Mouse (Mus musculus): ENCODE measurements around the gene Sf3a2. TPM values are rescaled to one million over a fixed set of nuclear protein-coding genes. Genes with fewer than 3 reads are reported as not detected.

The Sf3a2 gene
- polyA plus RNA-seq, 1 experiment from 2014 or later: 63.5 TPM

DNA sequence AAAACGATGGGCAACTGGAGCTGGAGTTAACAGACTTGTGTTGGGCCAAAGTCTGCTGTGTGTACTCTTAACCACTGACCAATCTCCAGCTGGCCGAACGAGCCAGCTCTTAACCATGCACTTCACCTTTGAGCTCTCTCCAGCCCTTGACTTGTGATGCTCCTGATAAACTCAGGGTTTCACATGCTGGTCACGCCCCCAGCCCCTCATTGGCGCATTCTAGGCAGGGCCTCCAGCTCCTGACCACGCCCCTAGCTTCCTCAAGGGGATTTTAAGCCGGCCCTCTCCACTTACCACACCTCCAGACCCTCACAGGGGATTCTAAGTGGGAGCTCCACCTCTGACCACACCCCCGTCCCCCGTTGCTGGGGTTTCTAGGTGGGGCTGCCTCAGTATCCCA lies 33.1 kb downstream of the Sf3a2 start:
- H3K27me3 ChIP-seq: peaks cover 28% of the 10 kb centered on the region
- no peak for ATAC-seq
- WGBS: 3% methylated on average over 9 of the region's 9 CpGs
- H3K4me2 ChIP-seq: no peak overlapping the region
- peaks cover 35% of the 10 kb centered on the region for H3K36me3 ChIP-seq (ENCODE audit: poor library complexity, severe bottlenecking)
- H3K27ac ChIP-seq: no peak overlapping the region
- H3K9me3 ChIP-seq (replicated peaks): no peaks in the 10 kb centered on the region
- H3K9ac ChIP-seq: no peak overlapping the region
- peaks cover 45% of the 10 kb centered on the region for H3K4me1 ChIP-seq
- H3K4me3 ChIP-seq: peak overlapping the region; percentile 10; the same call in 1 of the 2 replicates

DNA sequence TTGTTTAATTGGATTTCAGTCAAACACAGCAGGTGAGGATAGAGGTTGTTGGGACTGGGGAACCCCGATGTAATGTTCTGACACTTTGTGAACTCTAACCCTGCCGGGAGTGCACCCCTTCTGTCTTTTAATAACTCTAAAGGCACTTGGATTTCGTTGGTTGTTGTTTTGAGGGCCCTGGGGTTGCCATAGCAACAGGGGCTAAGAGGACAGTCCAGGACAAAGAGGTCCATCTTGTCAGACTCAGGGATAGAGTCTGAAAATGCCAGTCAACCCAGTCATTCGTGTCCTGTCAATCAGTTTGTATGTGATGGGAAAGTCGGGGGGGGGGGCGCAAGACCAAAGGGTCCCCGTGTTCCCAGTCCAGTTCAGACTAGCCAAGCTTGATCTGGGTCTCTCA lies 34.8 kb downstream of the Sf3a2 start:
- no peak overlapping the region for H3K27ac ChIP-seq
- no peak overlapping the region for H3K4me3 ChIP-seq
- no peaks in the 10 kb centered on the region for H3K9me3 ChIP-seq (replicated peaks)
- no peak for ATAC-seq
- H3K4me2 ChIP-seq: no peak overlapping the region
- peaks cover 29% of the 10 kb centered on the region for H3K27me3 ChIP-seq
- WGBS: 51% methylated on average over 7 of the region's 7 CpGs
- no peak overlapping the region for H3K9ac ChIP-seq
- H3K36me3 ChIP-seq (ENCODE audit: poor library complexity, severe bottlenecking): peaks cover 35% of the 10 kb centered on the region
- peaks cover 40% of the 10 kb centered on the region for H3K4me1 ChIP-seq

DNA sequence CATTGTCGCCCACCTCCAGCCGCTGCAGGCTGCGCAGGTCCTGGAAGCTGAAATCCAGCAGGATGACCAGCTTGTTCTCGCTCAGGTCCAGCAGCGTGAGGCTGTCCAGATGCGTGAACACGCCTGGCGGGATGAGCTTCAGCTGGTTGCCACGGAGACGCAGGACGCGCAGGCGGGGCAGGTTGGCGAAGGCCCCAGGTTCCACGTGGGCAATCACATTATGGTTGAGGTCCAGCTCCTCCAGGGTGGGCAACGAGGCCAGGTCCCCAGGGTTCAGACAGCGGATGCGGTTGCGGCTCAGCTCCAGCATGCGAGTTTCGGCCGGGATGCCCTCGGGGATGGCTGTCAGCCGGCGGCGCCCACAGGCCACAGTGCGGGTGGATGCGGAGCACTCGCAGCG lies 37.6 kb downstream of the Sf3a2 start:
- H3K27me3 ChIP-seq: peaks cover 29% of the 10 kb centered on the region
- no peak overlapping the region for H3K4me3 ChIP-seq
- H3K9me3 ChIP-seq (replicated peaks): no peaks in the 10 kb centered on the region
- H3K4me2 ChIP-seq: no peak overlapping the region
- peaks cover 10% of the 10 kb centered on the region for H3K36me3 ChIP-seq (ENCODE audit: poor library complexity, severe bottlenecking)
- no peak for ATAC-seq
- WGBS: 61% methylated on average over 30 of the region's 30 CpGs
- peaks cover 15% of the 10 kb centered on the region for H3K4me1 ChIP-seq
- H3K9ac ChIP-seq: no peak overlapping the region; the same call in 1 of the 2 replicates
- no peak overlapping the region for H3K27ac ChIP-seq

DNA sequence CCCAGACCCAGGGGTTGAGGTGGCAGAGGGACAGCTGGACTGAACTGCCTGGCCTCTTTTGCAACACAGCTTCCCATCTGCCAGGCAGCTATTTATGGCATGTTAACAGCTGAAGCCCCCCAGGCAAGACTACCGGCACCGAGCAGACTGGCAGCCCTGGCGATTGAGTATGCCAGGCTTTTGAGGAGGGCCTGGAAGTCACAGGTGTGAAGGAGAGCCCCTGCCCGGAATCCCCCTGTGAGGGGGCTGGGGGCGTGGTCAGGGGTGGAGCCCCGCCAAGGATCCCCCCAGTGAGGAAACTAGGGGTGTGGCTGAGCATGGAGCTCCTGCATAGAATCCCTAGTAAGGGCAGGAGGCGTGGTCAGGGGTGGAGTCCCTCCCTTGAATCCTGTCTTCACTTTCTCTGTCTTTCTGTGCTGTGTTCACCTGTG lies 39.0 kb downstream of the Sf3a2 start:
- Histone ChIP-seq H3K9me3 (replicated peaks) (no peaks in the 10 kb centered on the region), H3K4me2 (no peak overlapping the region), H3K4me1 (0 out of 2 replicates have a peak, but pooled peaks cover 7% of the 10 kb centered on the region), H3K27ac (no peak overlapping the region), H3K4me3 (no peak overlapping the region), H3K36me3 (ENCODE audit: poor library complexity, severe bottlenecking) (0 out of 2 replicates have a peak, but pooled peaks cover 3% of the 10 kb centered on the region), H3K27me3 (peaks cover 30% of the 10 kb centered on the region), H3K9ac (no peak overlapping the region)
- 46% methylated on average over 7 of the region's 7 CpGs for WGBS
- peak; percentile 7; the same call in 1 of the 2 replicates for ATAC-seq

DNA sequence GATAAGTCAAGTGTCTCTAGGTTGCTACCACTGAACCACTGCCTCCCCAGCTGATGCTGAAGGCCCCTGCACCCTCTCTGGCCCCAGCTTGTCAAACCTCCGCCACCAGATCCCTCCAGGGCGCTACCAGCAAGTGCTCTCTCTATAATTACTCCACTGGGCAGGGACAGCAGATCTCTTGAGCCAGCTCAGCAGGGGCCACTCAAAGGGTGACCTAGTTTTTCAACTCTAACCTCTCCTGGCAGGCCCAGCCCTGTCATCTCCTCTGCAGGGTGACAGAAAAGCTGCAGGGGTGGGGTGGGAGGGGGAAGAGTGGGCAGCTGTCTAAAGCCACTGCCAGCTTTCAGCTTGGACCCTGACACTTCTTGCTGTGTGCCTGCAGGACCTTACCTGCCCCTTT lies 39.8 kb downstream of the Sf3a2 start:
- no peak for ATAC-seq
- Histone ChIP-seq H3K36me3 (ENCODE audit: poor library complexity, severe bottlenecking) (0 out of 2 replicates have a peak, but pooled peaks cover 3% of the 10 kb centered on the region), H3K27ac (no peak overlapping the region), H3K4me3 (no peak overlapping the region), H3K27me3 (peaks cover 38% of the 10 kb centered on the region), H3K4me1 (0 out of 2 replicates have a peak, but pooled peaks cover 7% of the 10 kb centered on the region), H3K9me3 (replicated peaks) (no peaks in the 10 kb centered on the region), H3K9ac (no peak overlapping the region), H3K4me2 (no peak overlapping the region)
- 10% methylated on average over 2 of the region's 2 CpGs for WGBS

DNA sequence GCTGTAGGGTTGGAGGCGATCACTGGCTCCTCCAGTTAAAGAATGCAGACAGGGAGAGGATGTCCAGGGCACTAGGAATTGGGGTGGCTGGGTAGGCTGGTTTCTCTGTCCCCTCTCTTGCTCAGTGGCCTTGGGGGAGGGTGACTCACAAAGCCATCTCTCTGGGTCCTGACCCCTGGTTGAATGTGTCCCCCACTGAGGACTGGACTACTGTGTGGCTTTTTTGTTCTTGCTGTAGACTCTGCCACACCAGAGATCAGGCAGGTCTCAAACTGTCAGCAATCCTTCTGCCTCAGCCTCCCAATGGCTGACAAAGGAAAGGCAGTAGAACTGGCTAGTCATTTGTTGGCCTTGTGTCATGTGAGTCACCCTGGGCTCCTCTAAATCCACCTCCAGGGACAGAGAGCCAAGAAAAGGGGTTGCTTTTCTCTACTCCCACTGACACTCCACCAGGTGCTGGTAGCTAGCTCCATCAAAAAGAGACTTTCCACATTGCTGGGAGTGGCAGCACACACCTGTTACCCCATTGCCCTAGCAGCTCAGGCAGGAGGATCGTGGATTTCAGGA lies 40.4 kb downstream of the Sf3a2 start:
- Histone ChIP-seq H3K4me2 (no peak overlapping the region), H3K4me1 (peaks cover 11% of the 10 kb centered on the region), H3K27ac (no peak overlapping the region), H3K27me3 (peaks cover 44% of the 10 kb centered on the region), H3K36me3 (ENCODE audit: poor library complexity, severe bottlenecking) (0 out of 2 replicates have a peak, but pooled peaks cover 3% of the 10 kb centered on the region), H3K9me3 (replicated peaks) (no peaks in the 10 kb centered on the region), H3K9ac (no peak overlapping the region), H3K4me3 (no peak overlapping the region)
- 73% methylated on average over 2 of the region's 2 CpGs for WGBS
- no peak for ATAC-seq

DNA sequence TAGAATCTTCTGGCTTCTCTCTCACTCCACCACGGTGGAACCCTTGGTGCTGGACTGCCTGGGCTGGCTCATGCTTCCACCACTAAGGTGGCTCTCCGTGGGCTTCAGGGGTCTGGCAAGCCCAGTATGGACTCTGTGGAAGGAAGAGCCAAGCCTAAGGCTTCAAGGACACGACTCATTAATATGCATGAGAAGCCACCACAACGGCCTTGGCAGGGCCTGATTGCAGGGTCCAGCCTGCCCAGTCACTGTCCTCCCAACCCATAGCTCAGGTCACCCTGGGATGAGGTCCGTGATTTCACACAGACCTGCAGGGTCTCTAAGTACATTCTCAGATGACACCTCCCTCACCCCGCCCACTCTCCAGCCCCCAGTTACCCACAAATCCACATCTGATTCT lies 41.9 kb downstream of the Sf3a2 start:
- ATAC-seq: no peak
- H3K27me3 ChIP-seq: peaks cover 44% of the 10 kb centered on the region
- no peak overlapping the region for H3K4me3 ChIP-seq
- H3K9ac ChIP-seq: no peak overlapping the region
- H3K9me3 ChIP-seq (replicated peaks): no peaks in the 10 kb centered on the region
- H3K4me2 ChIP-seq: no peak overlapping the region
- H3K4me1 ChIP-seq: peaks cover 21% of the 10 kb centered on the region
- 0 out of 2 replicates have a peak, but pooled peaks cover under 1% of the 10 kb centered on the region for H3K36me3 ChIP-seq (ENCODE audit: poor library complexity, severe bottlenecking)
- no peak overlapping the region for H3K27ac ChIP-seq
- WGBS: 68% methylated on average over 6 of the region's 6 CpGs

DNA sequence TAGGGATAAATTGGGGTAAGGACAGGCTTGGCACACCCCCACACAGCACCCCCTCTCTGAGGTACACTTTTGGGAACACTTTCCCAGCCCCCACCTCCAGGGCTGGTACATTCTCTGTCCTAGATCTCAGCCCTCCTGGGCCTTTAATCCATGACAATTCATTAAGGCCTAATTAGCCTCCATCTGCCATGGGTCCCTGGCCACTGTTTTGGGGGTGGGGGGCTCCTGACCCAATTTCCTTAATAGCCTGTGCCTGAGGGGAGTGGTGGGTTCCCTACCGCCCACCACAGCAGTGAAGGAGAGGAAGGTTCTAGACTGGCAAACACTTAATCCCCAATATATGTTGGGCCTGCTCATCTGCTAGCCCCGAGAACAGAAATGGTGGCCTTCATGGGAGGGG lies 43.7 kb downstream of the Sf3a2 start:
- Histone ChIP-seq H3K27me3 (peaks cover 41% of the 10 kb centered on the region), H3K4me2 (no peak overlapping the region), H3K9me3 (replicated peaks) (no peaks in the 10 kb centered on the region), H3K27ac (no peak overlapping the region), H3K4me1 (peaks cover 15% of the 10 kb centered on the region), H3K36me3 (ENCODE audit: poor library complexity, severe bottlenecking) (no peaks in the 10 kb centered on the region), H3K4me3 (no peak overlapping the region), H3K9ac (no peak overlapping the region)
- no peak for ATAC-seq
- 73% methylated on average over 2 of the region's 2 CpGs for WGBS

DNA sequence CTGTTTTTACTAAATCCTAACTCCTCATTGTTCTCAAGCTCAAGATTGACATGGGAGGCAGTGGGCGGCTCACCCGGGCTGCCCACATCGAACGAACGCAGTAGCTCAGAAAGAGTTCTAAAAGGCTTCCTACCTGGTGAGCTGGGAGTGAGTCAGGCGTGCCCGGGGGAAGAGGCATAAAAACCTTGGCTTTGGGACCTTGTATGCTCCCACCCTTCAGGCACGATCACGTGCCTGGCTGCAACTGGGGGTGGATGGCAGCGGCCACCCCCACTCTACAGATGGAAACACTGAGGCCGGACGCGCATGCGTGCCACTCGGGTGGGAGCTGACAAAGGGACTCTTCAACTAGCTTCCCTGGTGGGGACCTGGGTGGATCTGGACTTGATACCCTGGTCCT lies 44.3 kb downstream of the Sf3a2 start:
- no peak for ATAC-seq
- Histone ChIP-seq H3K4me1 (peaks cover 15% of the 10 kb centered on the region), H3K27ac (no peak overlapping the region), H3K36me3 (ENCODE audit: poor library complexity, severe bottlenecking) (no peaks in the 10 kb centered on the region), H3K9me3 (replicated peaks) (no peaks in the 10 kb centered on the region), H3K27me3 (peaks cover 41% of the 10 kb centered on the region), H3K4me2 (no peak overlapping the region), H3K4me3 (no peak overlapping the region), H3K9ac (no peak overlapping the region)
- 82% methylated on average over 15 of the region's 15 CpGs for WGBS

DNA sequence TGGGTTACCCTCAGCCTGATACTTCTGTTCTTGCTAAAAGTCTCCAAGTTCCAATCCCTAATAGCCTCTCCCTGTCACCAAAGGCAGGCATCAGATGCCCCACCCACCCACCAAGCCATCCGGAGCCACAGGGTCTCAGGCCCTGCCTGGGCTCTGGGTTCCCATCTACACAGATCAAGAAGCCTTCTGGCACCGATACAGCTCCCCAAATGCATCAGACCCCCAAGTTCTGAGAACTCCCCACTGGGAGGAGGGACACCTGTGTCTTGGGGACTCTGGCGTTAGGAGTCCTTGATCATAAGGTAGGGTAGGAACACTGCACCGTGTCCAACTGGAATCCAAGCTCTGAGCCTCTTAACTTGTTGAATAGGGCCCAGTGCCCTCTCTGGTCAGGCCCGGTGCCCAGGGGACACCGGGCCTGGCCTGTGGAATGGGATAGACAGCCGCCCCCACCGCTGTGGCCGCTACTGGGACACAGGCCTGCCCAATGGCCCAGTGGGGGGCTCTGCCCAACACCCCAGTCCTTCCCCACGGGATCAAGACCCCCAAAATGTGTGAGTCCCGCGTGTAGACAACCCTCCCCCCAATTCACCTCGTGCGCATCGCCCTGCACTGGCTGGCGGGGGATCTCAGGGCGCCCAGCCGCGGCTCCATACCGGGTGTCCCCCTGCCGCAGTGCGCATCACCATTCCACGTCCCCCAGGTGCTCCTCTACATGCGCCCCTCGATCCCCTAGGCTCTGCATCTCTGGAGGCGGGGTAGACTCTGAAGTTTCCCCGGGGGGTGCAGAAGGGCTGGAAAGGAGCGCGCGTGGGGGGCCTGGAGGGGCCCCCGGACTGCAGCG lies 45.3 kb downstream of the Sf3a2 start:
- Histone ChIP-seq H3K4me3 (peak overlapping the region; percentile 47), H3K27ac (no peak overlapping the region), H3K4me1 (peaks cover 15% of the 10 kb centered on the region), H3K9me3 (replicated peaks) (no peaks in the 10 kb centered on the region), H3K27me3 (peaks cover 41% of the 10 kb centered on the region), H3K4me2 (peak overlapping the region; percentile 86), H3K36me3 (ENCODE audit: poor library complexity, severe bottlenecking) (no peaks in the 10 kb centered on the region), H3K9ac (peak overlapping the region; percentile 72)
- ATAC-seq: 0 out of 2 replicates have a peak, but pooled peaks have one; percentile 24
- 8% methylated on average over 31 of the region's 32 CpGs for WGBS

DNA sequence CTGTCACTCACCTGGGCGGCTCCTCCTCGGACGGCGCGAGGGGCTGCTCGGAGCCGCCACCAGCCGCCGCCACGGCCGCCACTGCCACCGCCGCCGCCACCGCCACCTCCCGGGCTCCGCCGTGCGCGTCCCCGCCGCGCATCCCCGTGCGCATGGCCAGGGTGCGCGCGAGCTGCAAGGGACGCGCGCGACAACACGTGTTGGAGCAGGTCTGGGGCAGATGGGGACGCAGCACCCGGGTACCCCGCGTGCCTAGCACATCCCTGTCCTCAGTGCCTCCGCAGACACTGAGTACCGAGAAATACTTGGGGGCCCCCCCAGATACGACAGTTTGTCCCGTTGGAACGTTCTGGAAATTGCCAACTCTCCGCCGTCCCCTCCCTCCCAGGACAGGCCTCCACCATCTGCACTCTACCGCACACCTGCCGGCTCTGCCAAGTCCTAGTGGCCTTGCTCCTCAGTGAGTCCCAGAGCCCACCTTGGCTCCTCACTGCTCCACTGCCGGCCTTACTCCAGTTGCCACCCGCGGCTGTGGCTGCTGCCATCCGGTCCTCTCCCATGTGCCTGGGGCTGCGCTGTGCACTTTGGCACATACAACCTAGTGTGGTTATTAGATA lies 46.0 kb downstream of the Sf3a2 start, which contains the start of gene Lingo3:
TSS of gene Lingo3 (minus strand) at position 109 of the 617 bp plus-strand sequence.
- Histone ChIP-seq H3K4me3 (peak within 1 kb of the TSS; percentile 47), H3K4me1 (peaks cover 15% of the 10 kb centered on the region), H3K36me3 (ENCODE audit: poor library complexity, severe bottlenecking) (no peaks in the 10 kb centered on the region), H3K4me2 (peak within 1 kb of the TSS; percentile 86), H3K9ac (peak within 1 kb of the TSS; percentile 72), H3K27me3 (peaks cover 41% of the 10 kb centered on the region), H3K9me3 (replicated peaks) (no peaks in the 10 kb centered on the region), H3K27ac (no peak within 1 kb of the TSS)
- peak; percentile 59 for ATAC-seq
- WGBS: 5% methylated on average over 43 of the region's 51 CpGs

Data from forebrain, embryonic 13.5 days (tissue).